Mouse (Mus musculus) forebrain, embryonic 10.5 days (tissue): ENCODE data around the gene Aldh3b2. TPM values are rescaled to one million over a fixed set of nuclear protein-coding genes. Genes with fewer than 3 reads are reported as not detected.
A peak's percentile ranks its signal among the peaks of the same experiment; 100 is the strongest.

Experiments
- DNase-seq: peaks from one replicate; pipeline ENCODE4 v3.0.0-alpha.2; 2017; ENCODE audit warnings: low spot score; ENCODE audit errors: extremely low spot score
- H3K27ac ChIP-seq: fragments of 300-500 bp; sonication (generic); 2 replicates; pipeline ENCODE4 v1.5.1; 2016; ENCODE audit warnings: mild to moderate bottlenecking
- H3K27me3 ChIP-seq: fragments of 300-500 bp; sonication (generic); 2 replicates; pipeline ENCODE4 v1.6.1; 2016; ENCODE audit warnings: mild to moderate bottlenecking; ENCODE audit not compliant: poor library complexity, severe bottlenecking
- H3K36me3 ChIP-seq: fragments of 300-500 bp; sonication (generic); replicated peaks from 2 replicates; pipeline ENCODE4 v1.6.1; 2016; ENCODE audit warnings: mild to moderate bottlenecking, moderate library complexity
- H3K4me1 ChIP-seq: fragments of 300-500 bp; sonication (generic); 2 replicates; pipeline ENCODE4 v1.6.1; 2016
- H3K4me3 ChIP-seq: fragments of 300-500 bp; sonication (generic); 2 replicates; pipeline ENCODE4 v1.5.1; 2016; ENCODE audit warnings: mild to moderate bottlenecking, moderate library complexity
- H3K9me3 ChIP-seq: fragments of 300-500 bp; sonication (generic); 2 replicates; pipeline ENCODE4 v1.6.1; 2016; ENCODE audit warnings: mild to moderate bottlenecking, moderate library complexity
- WGBS: fragments of 180-500 bp; shearing (Covaris S2); methylation state at CpG from one replicate; pipeline ENCODE4 v1.1.7; 2016; 5-methylcytosine and 5-hydroxymethylcytosine counted together
- polyA plus RNA-seq: library from polyadenylated mRNA; unstranded; fragments of >200 nt; fragmentation: Nextera tagmentation; extraction: Ambion mirVana; gene quantifications from 2 replicates; pipeline ENCODE4 v1.2.1, GENCODE M21; 2016

Gene Aldh3b2
- polyA plus RNA-seq, 1 experiment from 2014 or later: 0.37 TPM

- Histone ChIP-seq H3K36me3 (no peaks in the 10 kb centered on the region), H3K4me1 (peaks cover 34% of the 10 kb centered on the region), H3K4me3 (no peak overlapping the region), H3K27ac (no peak overlapping the region), H3K27me3 (peaks cover 29% of the 10 kb centered on the region), H3K9me3 (no peaks in the 10 kb centered on the region)
- 92% methylated on average over 9 of the region's 9 CpGs for WGBS
- no peak for DNase-seq
These were observed 40.4 kb upstream of the Aldh3b2 start for GRCm38 (mm10) chr19:3931716-3932115.

GRCm38 (mm10) chr19:3935032-3935895 is 36.9 kb upstream of the Aldh3b2 start, which contains the start of gene Unc93b1:
TSS of gene Unc93b1 (plus strand) at chr19:3935186.
- 6% methylated on average over 42 of the region's 42 CpGs for WGBS
- DNase-seq: peak; percentile 60
- Histone ChIP-seq H3K9me3 (no peaks in the 10 kb centered on the region), H3K36me3 (no peaks in the 10 kb centered on the region), H3K27ac (peak within 1 kb of the TSS; percentile 73), H3K4me1 (peaks cover 22% of the 10 kb centered on the region), H3K4me3 (peak within 1 kb of the TSS; percentile 58), H3K27me3 (peaks cover 35% of the 10 kb centered on the region)

GRCm38 (mm10) chr19:3935896-3936850 is 36.0 kb upstream of the Aldh3b2 start:
- H3K27me3 ChIP-seq: peaks cover 35% of the 10 kb centered on the region
- peaks cover 17% of the 10 kb centered on the region for H3K4me1 ChIP-seq
- 9% methylated on average over 22 of the region's 22 CpGs for WGBS
- no peaks in the 10 kb centered on the region for H3K36me3 ChIP-seq
- no peak for DNase-seq
- H3K9me3 ChIP-seq: no peaks in the 10 kb centered on the region
- H3K27ac ChIP-seq: peak overlapping the region; percentile 73
- H3K4me3 ChIP-seq: peak overlapping the region; percentile 58

GRCm38 (mm10) chr19:3942315-3942714 is 29.8 kb upstream of the Aldh3b2 start:
- H3K4me3 ChIP-seq: no peak overlapping the region
- no peaks in the 10 kb centered on the region for H3K36me3 ChIP-seq
- H3K4me1 ChIP-seq: peaks cover 8% of the 10 kb centered on the region
- H3K9me3 ChIP-seq: no peaks in the 10 kb centered on the region
- DNase-seq: no peak
- 85% methylated on average over 7 of the region's 7 CpGs for WGBS
- no peak overlapping the region for H3K27ac ChIP-seq
- H3K27me3 ChIP-seq: peaks cover 25% of the 10 kb centered on the region

- H3K9me3 ChIP-seq: no peaks in the 10 kb centered on the region
- 19% methylated on average over 27 of the region's 27 CpGs for WGBS
- no peak overlapping the region for H3K4me3 ChIP-seq
- DNase-seq: no peak
- H3K4me1 ChIP-seq: peaks cover 8% of the 10 kb centered on the region
- H3K27me3 ChIP-seq: peaks cover 25% of the 10 kb centered on the region
- H3K27ac ChIP-seq: no peak overlapping the region
- H3K36me3 ChIP-seq: no peaks in the 10 kb centered on the region
These were observed 29.0 kb upstream of the Aldh3b2 start for GRCm38 (mm10) chr19:3942986-3943735.

- Histone ChIP-seq H3K4me1 (peaks cover 8% of the 10 kb centered on the region), H3K36me3 (no peaks in the 10 kb centered on the region), H3K27me3 (peaks cover 25% of the 10 kb centered on the region), H3K4me3 (no peak overlapping the region), H3K9me3 (no peaks in the 10 kb centered on the region), H3K27ac (no peak overlapping the region)
- DNase-seq: no peak
- WGBS: 35% methylated on average over 10 of the region's 10 CpGs
These were observed 26.1 kb upstream of the Aldh3b2 start for GRCm38 (mm10) chr19:3945872-3946564.

GRCm38 (mm10) chr19:3946715-3947114 is 25.4 kb upstream of the Aldh3b2 start:
- Histone ChIP-seq H3K9me3 (no peaks in the 10 kb centered on the region), H3K4me3 (no peak overlapping the region), H3K27ac (no peak overlapping the region), H3K4me1 (peaks cover 8% of the 10 kb centered on the region), H3K27me3 (peaks cover 25% of the 10 kb centered on the region), H3K36me3 (no peaks in the 10 kb centered on the region)
- peak; percentile 63 for DNase-seq
- WGBS: 13% methylated on average over 2 of the region's 2 CpGs

GRCm38 (mm10) chr19:3947813-3948212 is 24.3 kb upstream of the Aldh3b2 start:
- Histone ChIP-seq H3K27ac (no peak overlapping the region), H3K27me3 (peaks cover 16% of the 10 kb centered on the region), H3K4me3 (no peak overlapping the region), H3K36me3 (no peaks in the 10 kb centered on the region), H3K4me1 (peaks cover 6% of the 10 kb centered on the region), H3K9me3 (no peaks in the 10 kb centered on the region)
- 84% methylated on average over 3 of the region's 3 CpGs for WGBS
- DNase-seq: no peak

- Histone ChIP-seq H3K36me3 (no peaks in the 10 kb centered on the region), H3K4me3 (no peak overlapping the region), H3K4me1 (no peaks in the 10 kb centered on the region), H3K27me3 (peaks cover 9% of the 10 kb centered on the region), H3K9me3 (no peaks in the 10 kb centered on the region), H3K27ac (no peak overlapping the region)
- WGBS: 70% methylated on average over 14 of the region's 14 CpGs
- DNase-seq: no peak
These were observed 23.6 kb upstream of the Aldh3b2 start for GRCm38 (mm10) chr19:3948546-3948945.

GRCm38 (mm10) chr19:3950331-3950730 is 21.8 kb upstream of the Aldh3b2 start:
- WGBS: 85% methylated on average over 3 of the region's 3 CpGs
- Histone ChIP-seq H3K27me3 (no peaks in the 10 kb centered on the region), H3K9me3 (no peaks in the 10 kb centered on the region), H3K36me3 (no peaks in the 10 kb centered on the region), H3K27ac (no peak overlapping the region), H3K4me3 (no peak overlapping the region), H3K4me1 (no peaks in the 10 kb centered on the region)
- no peak for DNase-seq

- Histone ChIP-seq H3K9me3 (no peaks in the 10 kb centered on the region), H3K4me3 (no peak overlapping the region), H3K4me1 (no peaks in the 10 kb centered on the region), H3K27ac (no peak overlapping the region), H3K27me3 (no peaks in the 10 kb centered on the region), H3K36me3 (no peaks in the 10 kb centered on the region)
- DNase-seq: no peak
These were observed 20.7 kb upstream of the Aldh3b2 start for GRCm38 (mm10) chr19:3951461-3951860.

GRCm38 (mm10) chr19:3952099-3952498 is 20.0 kb upstream of the Aldh3b2 start:
- 73% methylated on average over 1 of the region's 1 CpGs for WGBS

More at GRCm38 (mm10) chr19:3952099-3952498, 20.0 kb upstream of the Aldh3b2 start:
- Histone ChIP-seq H3K9me3 (no peaks in the 10 kb centered on the region), H3K4me1 (no peaks in the 10 kb centered on the region), H3K36me3 (no peaks in the 10 kb centered on the region), H3K4me3 (no peak overlapping the region), H3K27me3 (no peaks in the 10 kb centered on the region), H3K27ac (no peak overlapping the region)
- DNase-seq: no peak
